Mouse (Mus musculus) urinary bladder, adult 18-20 months (tissue): ENCODE results near the gene Prkrip1.
"Not testable (repeated sequence)": the region's sequence is repeated elsewhere in the genome, so short reads cannot be mapped to it uniquely, and the experiment has no call there.

Source experiments
- DNase-seq, 2 experiments: peaks; one replicate each; pipeline ENCODE4 v3.0.0; 2022; ENCODE audit warnings: low spot score in 2 of 2, mixed read lengths in 2 of 2

Gene Prkrip1

DNA sequence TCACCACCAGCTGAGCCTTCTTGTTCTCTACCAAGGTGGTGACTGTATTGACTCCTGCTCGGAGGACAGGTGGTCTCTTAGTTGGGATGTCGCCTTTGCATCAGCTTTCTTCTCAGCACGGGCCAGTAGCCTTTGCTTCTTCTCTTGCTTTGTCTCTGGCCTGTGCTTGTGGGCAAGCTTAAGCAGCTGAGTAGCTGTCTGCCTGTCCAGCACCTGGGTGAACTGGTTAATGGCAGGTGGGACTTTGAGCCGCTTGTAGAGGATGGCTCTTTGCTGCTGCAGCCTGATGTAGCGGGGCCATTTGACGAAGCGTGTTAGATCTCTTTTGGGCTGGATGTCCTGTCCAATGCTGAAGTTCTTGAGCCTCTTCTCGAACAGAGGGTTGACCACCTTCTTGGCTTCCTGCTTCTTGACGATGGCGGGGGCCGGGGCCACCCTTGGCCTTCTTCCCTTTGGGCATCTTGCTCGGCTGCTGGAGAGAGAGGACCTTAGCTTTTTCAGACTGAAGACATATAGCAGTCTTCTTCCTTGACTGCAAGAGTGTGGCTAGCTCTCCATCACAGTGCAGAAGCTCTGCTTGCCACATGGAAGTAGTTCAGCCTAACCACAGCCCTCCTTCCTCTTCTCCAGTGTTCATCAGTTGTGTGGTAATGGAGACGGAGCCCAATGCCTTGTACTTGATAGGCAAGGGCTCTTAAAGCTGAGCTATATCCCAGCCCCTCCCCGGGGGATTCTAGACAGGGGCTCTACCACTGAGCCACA is 12.8 kb upstream of the Prkrip1 start:
- DNase-seq = not testable (repeated sequence)

DNA sequence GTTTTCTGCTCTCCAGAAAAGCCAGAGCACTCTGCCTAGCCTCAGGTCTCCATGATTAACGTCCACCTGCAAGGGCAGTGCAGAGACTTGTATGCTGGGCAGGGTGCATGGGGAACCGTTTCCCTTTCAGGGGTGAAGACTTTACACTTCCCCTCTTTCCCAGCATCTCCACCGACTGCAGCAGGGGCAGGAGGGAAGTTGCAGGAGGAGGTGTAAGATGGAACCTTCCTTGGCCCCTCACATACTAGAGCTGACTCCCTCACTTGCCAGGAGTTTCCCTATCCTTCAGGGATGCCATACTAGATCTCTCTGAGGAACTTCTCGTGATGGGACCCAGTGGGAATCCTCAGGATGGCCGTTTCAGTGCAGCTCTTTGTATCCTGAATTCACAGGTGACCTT is 11.8 kb upstream of the Prkrip1 start:
- no peak for DNase-seq

DNA sequence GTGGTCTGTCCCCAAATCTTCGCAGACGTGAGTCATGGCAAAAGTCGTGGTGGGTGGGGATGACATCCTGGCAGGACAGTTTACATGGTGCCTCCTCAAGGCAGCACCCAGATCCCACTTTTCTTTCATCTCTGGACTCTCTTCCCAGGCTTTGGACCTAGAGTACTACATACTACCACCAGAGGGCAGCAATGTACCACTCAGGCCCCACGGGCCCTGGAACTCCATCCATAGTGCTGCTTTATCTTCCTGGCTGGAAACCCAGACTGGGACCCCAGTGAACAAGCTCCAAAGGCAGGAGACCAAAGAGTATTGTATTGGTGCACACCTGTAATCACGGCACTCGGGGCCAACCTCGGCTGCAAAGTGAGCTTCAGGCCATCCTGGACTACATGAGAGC is 3.1 kb upstream of the Prkrip1 start:
- peak; percentile 46 to 50 for DNase-seq

DNA sequence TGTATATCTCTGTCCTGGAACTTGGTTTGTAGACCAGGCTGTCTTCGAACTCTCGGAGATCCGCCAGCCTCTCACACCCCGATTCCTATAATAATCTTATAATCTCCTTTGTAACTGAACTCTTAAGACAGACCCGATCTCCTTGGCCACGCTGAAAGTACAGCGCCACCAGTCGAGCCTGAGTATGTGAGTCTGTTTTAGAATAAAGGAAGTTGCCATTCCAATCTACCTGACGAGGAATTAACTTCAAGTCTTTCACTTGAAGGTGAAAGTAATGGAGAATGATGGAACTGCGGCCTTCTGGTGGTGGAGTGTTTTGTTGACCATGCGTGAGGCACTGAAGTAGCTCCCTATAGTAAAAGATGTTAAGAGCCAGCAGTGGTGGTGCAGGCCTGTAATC is 763 bp upstream of the Prkrip1 start:
- DNase-seq = no peak

DNA sequence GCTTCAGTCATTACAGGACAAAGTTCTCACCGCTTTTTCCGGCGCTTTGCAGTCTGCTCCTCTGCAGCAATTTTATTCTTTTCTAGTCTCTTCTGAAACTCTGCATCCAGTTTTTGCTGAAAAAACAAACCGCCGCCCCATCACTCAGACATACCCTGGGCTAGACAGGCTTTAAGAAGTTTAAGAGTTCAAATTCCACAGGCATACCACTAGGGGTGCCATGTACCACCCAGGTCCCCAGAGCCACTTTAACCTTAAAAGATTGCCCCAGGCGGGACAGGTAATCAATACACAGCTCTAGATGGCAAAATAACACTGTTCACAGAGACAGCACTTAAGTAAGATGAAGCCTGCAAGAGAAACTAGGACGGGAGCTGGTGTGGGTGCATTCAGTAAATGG is 6.9 kb downstream of the Prkrip1 start:
- DNase-seq = no peak

DNA sequence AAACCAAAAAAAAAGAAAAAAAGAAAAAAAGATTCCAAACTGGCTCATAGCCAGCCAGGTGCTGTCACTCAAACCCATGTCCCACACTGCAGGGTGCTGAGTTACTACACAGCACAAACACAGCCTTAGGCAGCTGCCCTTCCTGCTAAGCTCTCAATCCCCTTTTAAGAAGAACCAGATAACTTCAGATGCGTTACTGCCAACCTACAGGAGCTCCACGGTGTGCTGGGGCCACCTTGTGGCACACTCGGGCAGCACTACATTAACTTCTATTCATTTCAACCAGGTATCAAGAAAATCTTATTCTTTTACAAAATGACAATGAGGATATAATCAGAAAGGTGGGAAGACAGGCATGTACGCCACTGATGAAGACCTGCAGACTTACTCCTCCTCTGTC is 12.0 kb downstream of the Prkrip1 start:
- peak; percentile 24 to 49 for DNase-seq

DNA sequence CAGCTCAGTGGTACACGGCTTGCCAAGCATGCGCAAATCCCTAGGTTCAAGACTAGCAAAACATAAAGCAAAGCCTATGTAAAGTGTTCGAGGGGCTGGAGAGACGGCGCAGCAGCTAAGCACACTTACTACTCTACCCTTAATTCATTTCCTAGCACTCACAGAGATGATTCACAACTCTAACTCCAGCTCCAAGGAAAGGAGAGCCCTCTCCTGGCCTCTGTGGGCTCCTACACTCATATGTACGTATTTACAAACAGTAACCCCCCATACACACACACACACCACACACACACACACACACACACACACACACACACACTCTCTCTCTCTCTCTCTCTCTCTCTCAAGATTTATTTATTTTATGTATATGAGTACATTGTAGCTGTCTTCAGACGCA is 15.0 kb downstream of the Prkrip1 start:
- DNase-seq = no peak

DNA sequence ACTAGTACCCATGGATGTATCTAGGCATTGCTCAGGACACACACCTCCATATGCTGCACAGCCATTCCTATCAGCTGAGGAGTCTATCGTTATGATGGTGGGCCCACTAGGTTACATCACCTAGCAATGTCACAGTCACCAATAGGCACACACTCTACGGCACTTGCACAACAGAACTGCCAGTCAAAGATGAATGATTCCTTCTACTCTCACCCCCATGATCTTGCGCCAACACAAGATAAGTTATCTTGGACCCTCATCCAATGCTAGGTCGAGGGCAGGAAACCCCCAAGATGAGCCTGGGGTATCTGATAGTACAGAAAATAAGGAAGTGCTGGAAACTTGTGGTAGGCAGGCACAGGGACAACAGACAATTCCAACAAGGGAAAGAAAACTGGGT is 15.9 kb downstream of the Prkrip1 start:
- DNase-seq = no peak

DNA sequence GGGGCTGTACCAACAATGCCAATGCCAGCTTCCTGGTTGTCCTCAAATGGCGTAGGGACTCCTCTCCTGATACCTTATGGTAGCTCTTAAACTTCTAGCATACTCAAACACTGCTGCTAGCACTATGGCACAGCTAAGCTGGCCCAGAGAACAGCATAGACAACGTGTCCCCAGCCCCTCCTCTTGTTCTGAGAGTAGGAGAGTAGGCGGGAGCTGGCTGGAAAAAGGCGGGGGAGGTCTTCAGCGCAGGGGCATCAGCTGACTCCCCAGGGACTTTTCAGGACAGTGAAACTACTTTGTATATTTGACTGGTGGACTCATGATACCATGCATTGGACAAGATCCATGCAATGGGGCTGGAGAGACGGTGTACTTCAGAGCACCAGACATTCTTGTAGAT is 16.7 kb downstream of the Prkrip1 start:
- DNase-seq = no peak

DNA sequence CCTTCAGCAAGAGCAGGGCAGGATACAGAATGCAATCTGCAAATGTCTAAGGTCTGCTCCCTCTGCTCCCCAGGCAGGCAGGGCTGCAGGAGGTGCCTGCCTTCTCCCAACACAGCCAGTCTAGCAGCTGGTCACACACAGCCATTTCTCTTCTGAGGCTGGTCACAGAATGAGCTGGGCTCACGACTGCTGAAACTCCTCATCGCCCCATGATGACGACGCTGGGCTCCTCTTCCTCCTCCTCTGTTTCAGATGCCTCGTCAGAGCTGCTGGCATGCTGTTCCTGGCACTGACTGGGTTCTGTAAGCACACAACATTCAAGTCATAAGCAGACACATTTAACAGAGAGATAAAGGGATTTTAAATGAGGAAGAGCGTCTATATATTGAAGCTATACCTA is 17.6 kb downstream of the Prkrip1 start:
- DNase-seq = no peak

DNA sequence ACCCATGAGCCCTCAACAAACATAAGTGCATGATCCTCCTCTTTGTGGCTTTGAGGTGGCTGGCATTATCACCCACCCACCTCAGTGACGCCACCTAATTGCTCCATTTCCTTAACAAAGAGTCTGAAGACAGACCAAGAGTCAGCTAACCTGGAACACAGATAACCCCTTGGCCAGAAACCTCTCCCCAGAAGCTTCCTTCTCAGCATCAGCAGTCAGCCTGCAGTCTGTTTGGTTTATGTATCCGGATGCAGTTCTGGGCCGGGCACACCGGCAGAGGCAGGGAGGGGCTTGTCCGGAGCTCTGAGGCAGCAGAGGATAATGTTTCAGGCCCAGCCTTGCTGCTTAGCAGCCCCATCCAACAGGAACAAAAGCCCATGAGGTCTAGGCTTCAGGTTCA is 19.2 kb downstream of the Prkrip1 start:
- no peak for DNase-seq

DNA sequence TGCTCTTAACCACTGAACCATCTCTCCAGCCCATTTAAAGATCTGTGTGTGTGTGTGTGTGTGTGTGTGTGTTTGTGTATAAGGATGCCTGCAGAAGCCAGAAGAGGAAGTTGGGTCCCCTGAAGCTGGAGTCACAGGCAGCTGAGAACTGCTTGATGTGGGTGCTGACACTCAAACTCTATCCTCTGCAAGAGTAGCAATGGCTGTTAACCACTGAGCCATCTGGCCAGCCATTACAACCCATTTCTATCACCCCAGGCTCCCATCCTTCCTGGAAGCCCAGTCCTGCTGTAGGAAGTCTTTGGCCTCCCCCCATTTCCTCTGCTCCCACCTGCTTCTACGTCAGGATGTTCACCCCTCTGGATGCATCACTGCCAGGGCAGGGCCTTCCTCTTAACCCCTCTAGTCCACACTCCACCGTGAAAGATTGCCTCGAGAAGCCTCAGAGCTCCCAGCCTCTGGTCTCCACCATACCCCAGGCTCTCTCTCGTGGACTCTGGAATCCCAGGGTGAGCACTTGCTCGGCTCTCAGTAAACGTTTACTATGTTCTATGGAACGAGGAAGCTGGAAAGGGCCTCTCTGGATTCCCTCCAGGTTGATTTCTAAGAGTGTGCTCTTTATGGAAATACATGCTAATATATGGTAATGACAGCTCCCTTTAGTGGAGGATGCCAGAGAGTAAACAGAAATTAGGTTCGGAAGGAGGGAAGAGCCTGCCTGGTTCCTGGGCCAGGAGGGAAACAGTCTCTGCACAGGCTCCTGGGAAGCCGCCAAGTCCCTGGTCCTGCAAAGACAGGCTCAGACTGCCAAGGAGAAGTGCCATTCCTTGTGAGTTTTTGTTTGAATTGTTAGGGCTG is 24.9 kb downstream of the Prkrip1 start:
- DNase-seq = peak; percentile 33 to 51

DNA sequence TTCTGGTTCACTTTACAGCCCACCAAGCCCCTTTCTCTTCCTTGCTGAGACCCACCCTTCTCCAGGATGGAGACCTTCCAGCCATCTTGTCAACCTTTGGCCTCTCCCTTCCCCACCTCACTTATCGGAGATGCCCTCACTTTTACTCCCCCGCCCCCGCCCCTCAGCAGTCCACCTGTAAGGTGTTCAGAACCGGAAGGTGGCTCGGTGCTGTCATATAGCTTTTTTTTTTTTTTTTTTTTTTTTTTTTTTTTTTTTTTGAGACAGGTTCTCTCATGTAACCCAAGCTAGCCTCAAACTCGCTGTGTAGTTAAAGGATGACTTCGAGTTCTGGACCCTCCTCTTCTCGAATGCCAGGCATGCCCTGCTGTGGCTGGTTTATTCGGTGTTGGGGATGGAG is 25.8 kb downstream of the Prkrip1 start:
- no peak for DNase-seq

DNA sequence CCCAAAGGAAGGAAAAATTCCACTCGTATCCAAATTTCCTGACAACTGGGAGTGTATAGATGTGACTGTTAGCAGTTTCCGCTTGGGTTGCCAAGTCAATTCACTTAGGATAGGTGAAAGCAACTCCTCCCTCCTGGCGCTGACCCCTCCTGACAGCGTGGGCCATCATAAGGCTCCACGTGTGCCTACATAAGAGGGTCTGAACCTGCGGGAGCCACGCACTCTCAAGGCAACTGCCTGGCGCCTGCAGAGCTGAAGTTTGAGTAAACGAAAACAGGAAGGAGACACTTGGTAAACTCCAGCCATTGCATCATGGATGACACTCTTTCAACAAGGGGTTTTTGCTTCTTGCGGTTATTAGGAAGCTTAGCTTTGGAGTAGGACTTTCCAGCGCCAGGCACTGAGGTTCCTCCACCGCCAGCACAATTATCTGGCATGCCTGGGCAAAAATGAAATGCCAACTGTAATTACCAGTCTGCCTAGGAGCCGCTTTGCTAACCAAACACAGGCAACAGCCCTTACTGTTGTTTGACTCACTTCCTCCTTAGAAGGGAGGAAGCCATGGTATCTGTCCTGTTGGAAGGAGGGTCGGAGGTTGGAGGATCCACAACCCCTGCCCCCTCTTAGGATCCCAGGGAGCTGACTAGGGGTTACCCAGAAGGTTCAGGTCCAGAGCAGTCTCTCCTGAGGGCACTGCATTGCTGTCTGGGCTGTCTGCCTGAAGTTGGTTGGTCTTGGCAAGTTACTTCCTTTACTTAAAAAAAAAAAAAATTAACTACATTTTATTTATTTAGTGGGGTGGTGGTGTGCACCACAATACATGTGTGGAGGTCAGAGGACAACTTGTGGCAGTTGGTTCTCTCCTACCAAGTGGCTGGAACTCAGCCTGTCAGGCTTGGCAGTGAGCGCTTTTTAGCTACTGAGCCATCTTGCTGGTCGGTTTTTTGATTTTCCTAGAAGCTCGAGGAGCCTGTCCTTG is 27.1 kb downstream of the Prkrip1 start:
- peak; percentile 25 to 52 for DNase-seq

DNA sequence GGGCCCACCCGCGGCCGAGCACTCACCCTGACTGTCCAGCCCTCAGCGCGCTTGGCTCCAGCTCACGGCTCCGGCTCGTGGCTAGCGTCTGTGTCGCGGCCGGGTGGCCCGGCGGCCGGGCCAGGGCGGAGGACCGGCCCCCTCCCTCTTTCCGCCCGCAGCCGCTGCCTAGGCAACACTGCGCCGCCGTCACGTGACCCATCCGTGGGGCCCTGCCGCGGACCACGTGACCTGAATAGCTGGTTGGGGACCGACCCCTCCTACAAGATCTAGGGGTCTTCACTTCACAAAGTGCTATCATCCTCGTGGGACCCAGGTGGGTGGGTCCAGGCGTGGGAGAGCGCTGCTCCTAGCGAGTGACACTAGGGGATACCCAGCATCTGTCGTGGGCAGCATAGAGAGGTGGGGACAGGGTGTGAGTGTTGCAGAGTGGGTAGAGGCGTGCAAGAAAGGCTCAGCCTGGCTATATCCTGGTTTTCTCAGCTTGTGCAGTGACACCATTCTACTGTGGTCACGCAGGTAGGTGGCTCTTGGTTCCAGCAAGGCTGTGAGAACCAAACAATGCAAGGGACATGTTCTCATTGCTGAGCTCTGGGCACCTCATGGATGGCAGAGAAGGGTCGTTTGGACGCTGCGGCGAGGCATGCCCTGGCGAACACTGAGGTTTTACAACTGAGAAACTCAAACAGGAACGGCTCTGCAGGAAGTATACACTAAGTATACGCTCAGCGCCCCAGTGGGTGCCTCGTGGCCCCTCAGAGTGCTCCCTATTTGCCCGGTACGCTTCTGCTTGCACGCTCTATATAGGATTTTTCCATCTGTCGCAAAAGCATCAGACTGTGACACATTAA is 28.0 kb downstream of the Prkrip1 start, which contains the start of gene Orai2:
Orai2 (minus strand) TSS at position 202 of the 851 bp plus-strand sequence.
- DNase-seq = peak; percentile 74 to 82

DNA sequence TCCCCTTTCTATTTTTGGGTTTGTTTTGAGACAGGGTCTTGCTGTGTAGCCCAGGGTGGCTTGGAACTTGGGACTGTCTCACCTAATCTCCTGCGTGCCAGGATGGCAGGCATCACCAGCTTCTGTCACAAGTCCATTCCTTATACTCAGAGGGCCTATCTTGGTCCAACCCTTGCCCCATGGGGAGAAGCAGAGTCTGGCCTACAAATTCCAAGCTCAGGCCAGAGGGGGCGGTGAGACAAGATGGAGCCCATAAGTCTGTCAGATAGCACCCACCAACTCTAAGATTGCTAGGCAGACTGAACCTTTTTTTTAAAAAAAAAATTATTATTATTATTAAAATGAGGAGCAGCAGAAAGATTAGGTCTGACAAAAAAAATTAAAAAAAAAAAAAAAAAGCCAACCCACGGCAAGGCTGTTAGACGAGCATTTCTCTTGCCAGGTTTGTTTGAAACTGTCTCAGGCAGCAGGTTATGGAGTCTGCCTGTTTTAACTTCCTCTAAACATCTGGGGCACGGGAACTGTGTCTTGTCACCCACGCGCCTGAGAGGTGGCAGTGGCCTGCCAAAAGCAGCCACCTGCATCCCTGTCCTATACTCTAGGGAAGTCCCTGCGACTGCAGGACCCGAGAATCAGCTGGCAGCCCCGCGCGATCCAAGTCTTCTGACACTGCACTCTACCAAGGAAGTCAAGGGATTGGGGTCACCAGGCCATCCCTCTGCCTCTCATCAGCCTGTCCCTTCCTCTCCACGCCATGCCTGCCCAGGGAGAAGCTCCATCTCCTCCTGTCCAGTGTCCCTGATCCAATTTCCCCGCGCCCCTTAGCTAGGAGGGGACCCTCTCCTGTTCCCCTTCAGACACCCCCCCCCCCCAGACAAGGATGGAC is 28.9 kb downstream of the Prkrip1 start:
- DNase-seq = no peak

DNA sequence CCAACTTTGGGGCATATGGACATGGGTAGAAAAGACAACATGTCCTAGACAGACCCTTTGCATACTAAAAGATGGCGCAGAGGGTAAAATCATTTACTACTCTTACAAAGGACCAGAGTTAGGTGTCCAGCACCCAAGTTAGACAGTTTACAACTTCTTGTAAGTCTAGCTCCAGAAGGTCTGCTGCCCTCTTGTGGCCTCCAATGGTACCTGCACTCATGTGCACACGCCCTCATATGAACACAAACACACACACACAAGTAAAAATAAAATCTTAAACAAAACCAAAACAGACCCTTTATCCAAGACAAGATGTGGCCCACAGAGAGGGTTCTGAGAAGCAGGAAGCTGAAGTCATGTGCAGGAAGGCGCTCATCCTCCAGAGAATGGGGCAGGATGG is 30.7 kb downstream of the Prkrip1 start:
- DNase-seq = no peak

DNA sequence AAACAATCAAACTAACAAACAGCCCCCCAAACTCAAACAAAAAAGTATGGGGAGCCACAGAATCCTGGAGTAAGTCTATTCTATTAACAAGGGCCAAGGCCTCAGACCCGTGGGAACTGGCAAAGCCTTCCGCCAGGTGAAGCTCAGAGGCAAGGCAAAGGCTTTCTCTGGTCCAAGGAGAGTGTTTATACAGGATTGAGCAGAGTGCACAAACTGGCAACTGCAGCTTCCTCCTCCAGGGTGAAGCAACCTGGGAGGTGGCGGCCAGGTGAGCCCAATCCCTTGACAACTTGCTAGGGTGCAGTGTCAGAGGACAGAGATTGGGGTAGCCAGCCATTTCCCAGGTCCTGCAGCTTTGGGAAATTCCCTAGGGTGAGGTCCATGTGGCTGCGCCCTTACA is 31.5 kb downstream of the Prkrip1 start:
- no peak for DNase-seq

DNA sequence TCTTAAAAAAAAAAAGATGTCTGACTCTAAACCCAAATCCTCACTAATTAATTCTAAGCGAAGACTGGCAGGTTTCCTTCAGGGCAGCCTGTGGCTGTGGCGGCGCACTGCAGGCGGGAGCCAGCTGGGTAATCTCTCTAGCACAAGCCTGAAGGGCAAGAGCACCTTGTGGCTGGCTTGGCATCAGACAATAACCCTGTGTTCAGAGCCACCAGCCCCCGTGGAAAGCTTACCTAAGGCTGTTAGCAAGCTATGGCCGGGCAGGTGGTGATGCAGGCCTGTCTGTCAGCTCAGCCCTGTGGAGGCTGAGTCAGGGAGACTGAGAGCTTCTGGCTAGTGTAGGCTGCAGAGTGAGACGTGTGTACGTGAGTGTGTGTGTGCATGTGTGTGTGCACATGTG is 33.5 kb downstream of the Prkrip1 start:
- no peak for DNase-seq
